Mouse (Mus musculus) gastrocnemius, adult 8-10 months (tissue): ENCODE data around the gene Rbfox1. TPM values are rescaled to one million over a fixed set of nuclear protein-coding genes. Genes with fewer than 3 reads are reported as not detected.

Experiments used
- DNase-seq, 2 experiments: peaks; one replicate each; pipeline ENCODE4 v3.0.0; 2022; ENCODE audit warnings: low spot score in 2 of 2
- total RNA-seq, 4 experiments: library from RNA; stranded (reverse); gene quantifications; 2 replicates each; pipeline ENCODE4 v1.2.4; 2022

The Rbfox1 gene
- total RNA-seq, 4 experiments from 2014 or later = 236 to 270 (median 260) TPM

DNA sequence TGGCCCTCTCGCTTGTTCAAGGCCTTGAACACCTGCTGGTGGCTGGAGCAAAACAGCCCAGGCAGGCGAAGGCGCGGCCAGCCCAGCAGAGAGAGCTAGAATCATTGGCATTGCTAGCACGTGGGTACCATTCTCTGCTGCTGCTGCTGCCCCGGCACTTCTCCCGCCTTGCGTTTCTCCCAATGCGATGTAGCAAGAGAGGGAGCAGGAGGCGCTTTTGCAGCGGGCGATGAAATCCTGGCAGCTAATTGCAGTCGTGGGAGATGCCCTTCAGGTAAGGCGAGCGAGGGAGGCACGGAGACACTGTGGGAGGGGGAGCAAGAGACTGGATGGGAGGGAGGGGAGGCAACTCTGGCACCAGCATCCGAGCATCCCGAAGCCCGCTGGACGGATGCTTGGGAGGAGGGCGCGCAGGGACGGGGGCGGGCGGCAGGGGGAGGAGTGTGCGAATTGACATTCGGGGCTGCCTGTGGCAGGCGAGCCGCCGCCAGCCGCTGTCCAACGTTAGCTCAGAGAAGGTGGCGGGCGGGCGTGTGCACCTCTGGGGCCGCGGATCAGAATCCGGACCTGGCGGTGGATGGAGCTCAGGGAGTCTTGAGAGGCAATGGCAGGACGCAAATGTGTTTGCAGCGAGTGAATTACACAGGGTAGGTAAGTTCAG is 463.6 kb downstream of the Rbfox1 start:
- no peak for DNase-seq

DNA sequence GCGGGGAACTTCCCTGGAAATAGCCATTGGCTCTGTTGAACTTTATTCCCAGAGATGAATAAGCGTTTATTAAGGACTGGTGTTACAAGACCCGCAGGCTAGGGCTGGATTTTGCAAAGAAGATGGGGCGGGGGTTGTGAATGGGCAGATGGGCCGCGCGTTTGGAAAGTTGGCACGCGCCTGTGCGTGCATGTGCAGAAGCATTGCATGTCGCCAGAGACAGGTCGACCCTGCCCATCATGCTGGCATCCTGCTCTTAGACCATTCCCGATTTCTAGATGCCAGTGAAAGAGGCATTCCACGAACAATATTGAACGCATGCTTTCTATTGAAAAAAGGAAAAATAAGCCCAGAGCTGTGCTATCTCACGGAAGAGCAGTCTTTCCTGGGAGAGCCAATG is 464.2 kb downstream of the Rbfox1 start:
- no peak for DNase-seq

DNA sequence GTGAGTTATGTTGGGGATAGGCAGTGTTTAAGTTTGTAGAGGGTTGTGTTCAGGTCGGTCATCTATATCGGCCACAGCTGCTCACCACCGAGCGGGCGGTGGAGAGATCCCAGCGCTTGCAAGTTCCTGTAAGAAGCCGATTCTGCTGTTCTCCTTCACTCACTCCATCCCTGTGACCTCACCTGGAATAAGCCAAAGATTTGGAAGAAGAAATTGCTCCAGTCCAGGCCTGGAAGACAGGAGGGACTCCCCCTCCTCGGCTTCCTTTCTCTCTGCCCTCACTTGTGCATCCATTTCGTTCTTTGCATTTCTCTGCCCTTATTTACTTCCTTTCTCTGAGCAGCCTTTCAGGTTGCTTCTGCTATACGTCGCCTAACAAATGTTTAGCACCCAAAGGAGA is 465.1 kb downstream of the Rbfox1 start:
- DNase-seq = no peak

DNA sequence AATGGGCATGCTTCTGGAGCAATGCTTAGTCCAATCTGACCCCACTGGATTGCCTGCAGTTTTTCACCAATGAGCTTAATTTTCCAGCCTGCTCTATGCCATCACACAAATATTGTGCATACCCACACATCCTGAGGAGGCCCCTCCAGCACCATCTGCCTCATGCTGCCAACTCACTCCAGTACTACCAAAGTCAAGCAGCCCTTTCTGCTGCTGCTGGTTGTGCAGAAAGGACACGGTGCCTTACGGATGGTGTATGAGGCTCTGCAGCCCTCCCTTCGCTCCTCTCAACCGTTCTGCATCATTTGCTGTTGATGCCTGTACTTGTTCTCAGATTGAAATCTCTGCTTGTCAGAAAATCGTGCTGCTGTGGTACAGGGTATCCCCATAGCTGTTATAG is 468.0 kb downstream of the Rbfox1 start:
- no peak for DNase-seq

DNA sequence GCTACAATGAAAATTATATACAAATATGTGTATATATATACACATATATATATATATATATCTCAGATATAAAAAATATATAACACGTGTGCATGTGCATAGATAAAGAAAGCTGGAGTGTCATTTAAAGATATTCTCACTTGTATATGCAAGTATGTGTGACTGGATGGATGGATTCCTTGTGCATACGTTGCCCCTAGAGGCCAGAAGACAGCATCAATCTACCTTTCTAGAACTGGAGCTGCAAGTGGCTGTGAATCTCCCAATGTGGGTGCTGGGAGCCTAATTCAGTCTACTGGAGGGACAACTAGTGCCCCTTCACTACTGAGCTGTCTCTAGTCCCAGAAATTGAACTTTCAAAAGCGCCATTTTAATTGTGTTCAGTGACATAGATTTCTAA is 471.8 kb downstream of the Rbfox1 start:
- no peak for DNase-seq

DNA sequence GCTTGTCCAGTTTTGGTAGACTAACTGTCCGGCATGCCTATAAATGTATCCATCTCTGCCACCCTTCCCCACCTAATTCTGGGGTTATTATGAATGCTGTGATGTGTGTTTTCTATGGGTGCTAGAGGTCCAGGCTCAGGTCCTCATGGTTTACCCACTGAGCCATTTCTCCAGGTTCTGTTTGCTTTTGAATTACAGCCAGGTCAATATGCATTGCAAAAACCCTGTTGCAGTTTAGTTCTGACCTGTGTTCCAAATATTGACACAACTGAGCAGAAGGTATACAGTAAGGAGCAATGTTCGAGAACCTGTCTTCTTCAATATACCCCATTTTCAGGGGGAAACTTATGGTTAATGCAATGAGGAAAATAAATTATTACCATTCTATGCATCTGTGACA is 480.6 kb downstream of the Rbfox1 start:
- no peak for DNase-seq

DNA sequence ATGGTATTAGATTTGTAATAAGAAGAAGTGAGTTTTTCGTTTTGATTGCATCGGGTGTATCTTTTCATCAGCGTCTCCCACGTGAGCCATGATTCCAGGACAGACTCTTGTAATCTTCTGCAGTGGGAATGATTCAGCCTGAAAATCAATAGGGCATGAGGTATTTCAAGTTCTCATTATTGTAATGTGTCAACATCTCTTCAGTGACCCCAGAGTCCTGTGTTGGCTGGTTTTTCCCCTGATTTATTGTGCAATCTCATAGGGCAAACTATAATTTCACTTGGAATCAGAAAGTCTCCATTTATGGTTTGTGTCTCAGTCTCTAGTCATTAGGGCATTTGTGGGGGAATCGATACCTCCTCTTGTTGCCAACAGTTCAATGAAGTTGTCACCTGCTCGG is 481.5 kb downstream of the Rbfox1 start:
- no peak for DNase-seq

DNA sequence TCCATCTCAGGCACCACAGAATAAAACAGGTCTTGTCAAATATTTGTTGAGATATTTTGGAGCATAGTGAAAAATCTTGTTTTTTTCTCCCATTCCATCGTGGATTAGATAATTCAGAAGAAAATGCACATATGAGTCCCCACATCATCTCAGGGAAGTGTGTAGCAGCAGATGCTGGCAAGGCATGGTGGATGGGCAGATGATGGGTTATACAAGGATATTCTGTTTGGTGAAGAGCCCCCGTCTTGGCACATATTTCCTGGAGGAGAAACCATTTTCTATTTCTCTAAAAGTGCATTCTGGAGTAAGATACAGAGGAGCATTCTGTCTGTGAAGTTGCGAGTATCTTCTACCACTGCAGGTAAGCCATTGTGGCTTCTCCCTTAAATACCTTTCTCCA is 495.8 kb downstream of the Rbfox1 start:
- DNase-seq = no peak

DNA sequence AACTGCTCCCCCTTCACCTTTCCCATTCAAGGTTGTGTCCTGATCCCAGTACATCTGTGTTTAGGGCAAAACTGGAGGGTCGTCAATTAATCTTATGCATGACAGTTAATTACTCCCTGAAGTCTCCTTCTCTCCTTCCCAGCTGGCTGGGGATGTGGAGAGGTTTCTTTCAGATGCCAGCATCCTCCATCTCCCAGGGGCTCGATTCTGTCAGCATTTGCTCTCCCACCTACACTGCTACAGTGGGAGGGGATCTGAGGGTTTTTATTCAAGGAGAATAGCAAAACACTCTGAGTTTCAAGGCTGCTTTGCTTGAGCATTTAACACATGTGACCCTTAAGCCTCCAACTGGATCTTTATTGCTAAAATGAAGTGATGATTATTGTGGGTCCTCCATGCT is 496.4 kb downstream of the Rbfox1 start:
- DNase-seq = no peak

DNA sequence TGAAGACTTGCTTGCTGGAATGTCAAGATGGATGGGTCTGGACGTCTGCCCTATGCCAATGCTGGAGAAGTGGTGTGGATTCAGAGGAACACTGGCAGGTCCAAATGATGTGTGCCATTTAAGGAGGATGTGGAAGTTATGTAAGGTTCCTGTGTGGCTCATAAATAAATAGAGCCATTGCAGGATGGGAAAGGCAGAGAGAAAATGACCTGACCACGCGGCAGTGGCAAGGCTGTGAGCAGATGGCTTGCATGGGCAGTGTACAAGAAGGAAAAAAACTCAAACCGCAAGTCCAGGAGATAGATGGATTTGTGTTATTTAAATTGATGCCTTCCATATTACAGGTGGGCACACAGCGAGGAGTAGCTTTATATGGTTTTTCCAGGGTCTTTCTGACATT is 497.6 kb downstream of the Rbfox1 start:
- DNase-seq = no peak

DNA sequence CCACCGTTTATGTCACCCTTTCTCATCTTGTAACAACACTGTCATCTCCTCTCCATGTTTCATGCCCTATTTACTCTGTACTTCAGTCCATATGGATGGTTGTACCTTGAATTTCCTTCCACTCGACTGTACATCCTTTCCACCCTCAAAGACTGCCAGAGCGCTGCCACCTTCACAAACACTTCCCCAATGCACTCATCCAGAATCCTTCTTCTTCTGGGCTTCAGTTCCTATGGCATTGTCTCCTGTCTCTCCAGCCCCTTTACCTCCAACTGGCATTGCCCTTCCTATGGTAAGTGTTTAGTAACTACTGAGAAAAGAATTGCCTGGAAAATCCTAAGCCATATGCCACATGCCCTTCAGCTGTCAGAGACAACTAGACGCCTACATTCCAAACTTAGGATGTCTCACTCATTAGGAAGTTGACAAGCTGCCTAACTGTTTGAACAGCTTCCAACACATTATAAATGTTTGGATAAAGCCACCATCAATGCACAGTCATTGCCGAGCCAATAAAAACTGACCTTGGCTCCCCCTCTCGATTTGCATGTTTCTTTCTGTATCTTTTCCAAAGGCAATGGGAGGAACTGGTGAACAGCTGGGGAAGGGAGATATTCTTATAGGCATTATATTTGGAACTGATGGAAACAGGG is 505.2 kb downstream of the Rbfox1 start:
- DNase-seq = no peak

DNA sequence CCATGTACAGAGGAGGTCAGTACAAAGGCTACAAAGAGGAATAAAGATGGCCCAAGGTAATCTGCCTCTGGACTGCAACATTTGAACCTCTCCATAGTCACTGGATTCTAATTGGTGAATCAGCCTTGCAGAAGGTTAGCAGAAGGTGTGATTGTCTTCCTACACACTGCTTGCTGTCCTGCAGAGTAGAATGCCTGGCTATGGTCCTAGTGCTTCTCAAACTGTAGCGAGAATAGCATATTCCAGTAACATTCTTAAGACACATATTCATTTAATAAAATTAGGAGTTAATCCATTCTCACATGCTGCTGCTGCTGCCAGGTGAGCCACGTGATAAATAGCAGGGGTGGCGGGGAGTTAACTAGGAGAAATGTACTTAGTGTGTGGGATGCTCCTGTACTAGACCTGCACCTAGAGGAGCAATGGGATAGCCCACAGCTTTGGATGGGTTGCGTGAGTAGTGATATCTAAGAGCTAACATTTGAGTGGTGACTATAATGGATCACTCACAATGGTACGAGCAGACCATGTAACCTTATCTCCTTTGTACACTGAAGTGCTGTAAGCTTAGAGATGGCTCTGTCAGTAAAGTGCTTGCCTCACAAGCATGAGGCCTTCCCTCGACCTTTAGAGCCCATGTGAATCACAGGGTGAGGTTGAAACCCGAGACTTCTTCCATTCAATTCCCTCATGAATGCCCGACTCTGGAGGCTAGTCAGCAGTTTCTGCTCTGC is 511.7 kb downstream of the Rbfox1 start:
- DNase-seq = no peak

DNA sequence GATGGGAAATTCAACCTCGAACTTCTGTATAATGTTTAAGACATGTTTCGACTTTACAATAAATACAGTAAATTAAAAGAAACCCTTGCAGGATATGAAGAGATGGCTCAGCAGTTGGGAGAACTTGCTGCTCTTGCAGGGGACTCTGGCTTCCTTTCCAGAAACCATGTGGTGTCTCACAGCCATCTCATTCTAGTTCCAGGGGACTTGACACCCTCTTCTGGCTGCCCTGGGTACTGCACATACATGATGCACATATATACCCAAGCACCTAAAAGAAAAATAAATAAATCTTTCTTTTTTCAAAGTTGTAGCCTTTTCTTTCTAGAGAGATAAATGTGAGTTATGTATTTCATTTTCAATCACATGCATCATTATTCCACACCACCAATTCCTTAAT is 512.5 kb downstream of the Rbfox1 start:
- DNase-seq = no peak

DNA sequence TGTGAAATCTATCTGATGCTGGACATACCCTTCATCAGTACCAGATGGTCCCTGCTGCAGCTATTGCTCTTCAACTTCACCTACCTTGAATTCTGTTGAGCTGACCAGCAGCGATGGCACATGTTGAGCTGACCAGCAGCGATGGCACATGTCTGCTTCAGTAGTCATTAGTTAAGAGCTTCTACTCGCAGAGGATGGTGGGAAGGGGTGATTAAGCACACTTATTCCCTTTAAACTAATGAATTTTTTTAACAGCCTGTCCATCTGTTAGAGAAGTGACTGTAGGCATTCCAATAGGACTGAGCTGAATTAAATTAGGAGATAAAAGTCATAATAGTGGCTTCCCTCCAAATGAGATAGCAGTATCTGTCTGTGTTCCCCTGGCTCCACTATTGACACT is 517.7 kb downstream of the Rbfox1 start:
- DNase-seq = no peak

DNA sequence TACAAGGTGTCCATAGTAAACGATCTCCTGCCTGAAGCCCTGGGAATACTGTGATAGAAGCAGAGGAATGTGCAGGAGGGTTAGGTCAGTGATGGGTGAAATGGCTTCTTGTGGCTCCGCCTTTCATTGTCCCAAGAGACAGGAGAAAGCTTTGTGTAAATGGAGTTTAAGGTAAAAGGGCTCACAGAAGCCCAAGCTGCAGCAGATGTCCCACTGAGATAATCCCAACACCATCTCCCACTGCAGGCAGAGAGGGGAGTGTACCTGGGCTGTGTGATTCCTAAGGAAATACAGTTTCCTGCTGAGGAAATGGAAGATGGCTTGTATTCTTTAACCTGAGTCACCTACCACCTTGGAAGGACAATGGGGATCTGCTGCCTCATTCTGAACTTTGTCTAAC is 529.7 kb downstream of the Rbfox1 start:
- DNase-seq = no peak

DNA sequence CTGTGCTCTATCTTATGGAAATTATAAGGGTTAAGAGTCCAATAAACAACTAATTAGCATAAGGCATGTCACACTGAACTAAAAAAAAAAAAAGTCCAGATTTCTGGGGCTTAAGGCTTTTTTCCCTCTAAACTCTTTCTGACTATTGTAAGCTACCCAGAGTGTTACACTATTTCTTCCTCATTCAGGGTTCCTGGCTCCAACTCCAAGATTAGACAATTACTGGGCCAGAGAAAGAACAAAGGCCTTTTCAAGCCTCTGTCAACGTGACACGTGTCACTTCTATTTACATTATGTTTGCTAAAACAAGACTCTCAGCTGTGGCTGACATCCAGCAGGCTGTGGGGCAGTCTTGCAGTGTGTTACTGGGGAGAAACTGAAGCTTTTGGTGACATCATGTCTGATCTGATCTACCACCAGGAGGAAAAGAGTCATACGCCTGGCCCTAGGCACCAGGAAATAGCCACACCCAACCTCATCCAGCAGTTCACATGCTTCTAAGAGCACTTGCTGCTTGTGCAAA is 536.5 kb downstream of the Rbfox1 start:
- DNase-seq = no peak

DNA sequence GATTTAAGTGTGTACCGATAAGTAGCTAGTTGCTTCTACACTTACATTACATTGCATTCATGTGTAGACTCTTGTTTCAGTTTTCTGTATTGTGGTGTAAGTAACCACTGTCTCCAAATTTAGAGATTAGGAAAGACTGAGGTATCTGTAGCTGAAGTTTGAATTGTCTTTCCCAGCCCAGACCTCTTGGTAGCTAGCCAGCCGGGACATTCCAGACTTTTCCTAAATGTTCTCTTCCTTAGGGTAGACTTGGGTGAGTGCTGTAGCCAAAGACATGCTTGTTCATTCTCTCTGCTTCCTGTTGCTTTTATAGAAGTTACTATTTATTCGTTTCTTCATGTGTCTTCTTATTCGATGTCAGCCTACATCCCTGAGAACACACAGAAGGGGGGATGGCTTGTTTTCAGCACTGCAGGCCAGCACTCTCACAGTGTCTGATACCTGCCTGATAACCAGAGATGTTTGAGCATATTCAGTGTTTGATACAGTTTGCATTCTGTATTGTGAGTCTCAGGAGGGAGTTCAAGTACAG is 538.8 kb downstream of the Rbfox1 start:
- no peak for DNase-seq

DNA sequence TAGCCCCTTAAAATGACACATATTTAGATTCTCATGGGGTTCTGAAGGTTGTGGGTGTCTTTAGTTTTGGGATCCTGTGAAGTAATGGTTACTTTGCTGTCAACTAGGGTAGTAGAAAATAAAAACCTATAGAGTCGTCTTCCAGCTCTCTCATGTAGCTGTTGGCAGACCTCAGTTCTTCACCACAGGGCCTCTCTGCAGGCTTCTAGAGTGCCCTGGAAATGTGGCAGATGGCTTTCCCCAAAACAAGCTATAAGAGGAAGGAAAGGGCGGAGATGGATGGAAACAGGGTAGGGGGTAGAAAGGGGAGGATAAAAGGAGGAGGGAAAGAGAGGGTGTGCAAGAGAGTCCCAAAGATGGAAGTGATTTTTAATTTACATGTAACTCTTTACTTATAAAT is 539.6 kb downstream of the Rbfox1 start:
- no peak for DNase-seq

DNA sequence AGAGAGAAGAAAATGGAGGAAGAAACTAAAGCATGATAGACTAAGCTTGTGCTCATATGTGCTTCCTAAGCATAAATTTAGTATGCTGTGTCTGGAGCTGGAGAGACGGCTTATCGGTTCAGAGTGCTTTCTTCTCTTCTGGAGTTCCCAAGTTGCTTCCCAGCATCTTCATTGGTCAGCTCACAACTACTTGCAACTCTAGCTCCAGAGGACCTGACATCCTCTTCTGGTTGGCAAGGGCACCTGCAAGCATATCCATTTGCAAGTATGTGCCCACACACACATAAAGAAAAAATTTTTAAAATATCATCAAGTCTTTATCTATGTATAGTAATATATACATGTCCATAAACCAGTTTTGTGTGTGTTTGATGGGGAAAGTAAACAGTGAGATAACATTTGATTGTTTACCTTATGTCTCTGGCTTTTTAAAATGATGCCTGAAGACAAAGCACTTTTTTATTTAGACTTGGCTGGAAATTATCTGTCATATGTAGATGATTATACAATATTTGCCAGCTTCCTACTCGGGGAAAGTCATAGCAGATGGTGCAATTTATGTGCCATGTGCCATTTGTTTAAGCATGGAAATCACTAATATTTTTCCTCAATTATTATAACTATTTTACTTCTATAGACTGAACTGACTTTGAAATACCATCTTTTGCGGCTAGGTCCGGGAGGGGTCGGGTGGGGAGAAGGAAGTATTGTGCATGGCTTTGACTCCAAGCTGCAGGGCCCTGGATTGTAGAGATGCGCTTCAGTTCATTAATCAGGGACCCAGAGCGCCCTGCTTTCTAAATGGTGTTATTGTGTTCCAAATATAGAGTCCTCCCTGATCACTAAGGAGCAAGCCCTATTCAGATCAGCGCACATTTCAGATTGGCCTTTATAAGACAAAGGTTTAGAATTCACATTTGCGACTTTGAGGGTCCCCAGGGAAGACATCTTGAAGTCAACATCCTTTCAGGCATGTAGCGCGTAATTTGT is 542.4 kb downstream of the Rbfox1 start:
- no peak for DNase-seq

DNA sequence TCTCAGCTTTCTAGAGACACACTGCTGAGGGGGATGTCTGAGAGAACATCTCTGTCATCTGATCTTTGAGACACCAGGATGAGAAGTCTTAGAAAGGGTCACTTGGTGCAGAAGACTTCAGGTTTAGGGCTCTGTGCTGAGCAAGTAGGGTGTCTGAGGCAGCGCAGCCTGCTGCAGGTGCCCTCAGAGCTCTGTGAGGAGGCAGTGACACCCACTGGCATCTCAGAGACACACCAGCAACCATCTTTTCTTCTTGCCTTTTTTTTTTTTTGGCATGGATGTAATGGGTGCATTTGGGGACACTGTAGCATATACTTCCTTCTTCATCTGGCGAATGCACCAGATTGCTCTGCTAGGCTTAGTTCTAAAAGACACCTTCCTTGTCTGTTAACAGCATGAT is 545.8 kb downstream of the Rbfox1 start:
- DNase-seq = no peak

DNA sequence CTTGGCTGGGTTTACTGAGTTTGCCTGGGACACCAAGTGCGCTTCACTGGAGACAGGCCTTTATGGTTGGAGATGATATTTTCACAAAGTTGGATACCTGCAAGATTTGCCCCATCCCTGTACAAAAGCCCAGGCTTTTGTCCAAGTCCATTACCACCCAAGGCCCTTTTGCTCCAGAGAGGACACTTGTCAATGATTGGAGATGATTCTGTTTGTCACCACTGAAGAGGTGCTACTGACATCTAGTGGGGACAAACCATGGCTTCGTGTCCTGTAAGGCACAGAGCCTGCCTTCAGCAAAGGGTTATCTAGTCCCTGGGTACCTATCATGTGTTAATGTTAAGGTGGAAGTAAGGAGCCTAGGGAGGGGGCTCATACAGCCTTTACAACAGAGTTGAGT is 551.3 kb downstream of the Rbfox1 start:
- DNase-seq = no peak
